Mouse (Mus musculus) frontal cortex, postnatal 14 days (tissue): ENCODE data around the gene Rragc.
A peak's percentile ranks its signal among the peaks of the same experiment; 100 is the strongest.

Experiments used
- DNase-seq, 2 experiments: peaks; one replicate each; pipeline ENCODE4 v3.0.0; 2022; ENCODE audit warnings: low spot score in 2 of 2

Gene Rragc

DNA sequence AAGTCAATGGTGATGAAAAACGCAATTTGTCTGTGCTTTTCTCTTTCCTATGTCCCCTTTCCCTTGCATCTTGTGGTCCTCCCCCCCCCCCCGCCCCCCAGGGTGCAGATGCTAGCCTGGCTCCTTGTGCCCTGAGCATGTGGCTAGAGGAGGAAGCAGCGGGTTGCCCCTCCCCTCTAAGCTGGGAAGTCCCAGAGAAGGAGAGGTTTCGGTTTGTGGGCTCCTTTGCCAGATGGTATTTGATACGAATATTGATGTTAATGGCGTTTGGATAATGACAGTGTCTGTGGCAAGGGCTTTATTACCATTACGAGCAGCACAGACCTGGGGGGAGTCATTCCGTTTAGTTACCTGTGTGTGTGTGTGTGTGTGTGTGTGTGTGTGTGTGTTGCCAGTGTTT lies 34.8 kb downstream of the Rragc start:
- DNase-seq: no peak

DNA sequence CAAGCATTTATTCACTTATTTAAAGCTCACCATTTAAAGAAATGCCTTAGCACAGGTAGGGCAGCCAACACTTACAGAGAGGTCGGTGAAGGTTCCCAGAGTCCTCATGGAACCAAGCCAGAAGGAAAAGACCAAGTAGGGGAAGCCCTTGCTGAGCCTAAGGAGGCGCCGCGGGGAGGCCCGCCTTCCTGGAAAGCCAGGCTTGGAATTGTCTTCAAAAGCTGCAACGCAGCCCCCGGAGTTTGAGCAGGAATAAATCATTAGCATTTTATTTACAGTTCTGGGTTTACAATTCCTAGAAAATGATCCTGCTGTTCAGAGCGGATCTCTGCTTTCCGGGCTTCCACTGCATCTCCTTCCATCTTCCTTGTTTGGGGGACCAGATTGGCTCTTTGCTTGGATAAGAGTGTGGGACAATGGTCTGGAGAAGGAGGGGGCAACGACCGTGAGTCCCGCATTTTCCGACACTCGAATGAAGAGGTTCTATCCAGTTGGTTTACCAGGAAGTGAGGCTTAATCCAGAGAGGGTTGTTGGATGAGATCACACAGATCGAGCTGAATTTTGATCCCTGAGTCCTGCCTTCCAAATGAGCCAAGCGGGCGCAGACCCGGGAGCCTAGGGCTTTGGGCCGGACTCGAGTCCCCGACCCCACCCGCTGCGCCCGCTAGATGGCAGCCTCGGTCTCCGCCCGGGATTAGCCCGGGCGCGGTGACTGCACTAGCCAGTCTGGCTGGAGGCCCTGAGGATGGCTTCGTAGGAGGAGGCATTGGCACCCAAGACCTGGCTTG lies 39.7 kb downstream of the Rragc start:
- peak; percentile 42 to 72 for DNase-seq

DNA sequence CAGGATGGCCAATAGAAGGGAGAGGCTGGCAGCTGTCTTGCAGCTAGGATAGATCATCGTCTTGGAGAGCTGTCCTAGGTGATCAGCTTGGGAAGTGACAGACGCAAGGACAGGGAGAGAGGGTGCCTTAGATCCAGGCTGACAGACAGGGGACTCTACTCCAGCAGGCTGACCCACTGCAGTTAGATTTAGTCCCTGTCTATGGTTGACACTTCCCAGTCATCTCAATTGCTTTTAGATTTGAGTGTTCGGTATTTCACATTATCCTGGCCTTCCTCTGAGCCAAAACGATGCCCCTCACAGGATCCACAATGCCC lies 40.2 kb downstream of the Rragc start:
- DNase-seq: no peak

DNA sequence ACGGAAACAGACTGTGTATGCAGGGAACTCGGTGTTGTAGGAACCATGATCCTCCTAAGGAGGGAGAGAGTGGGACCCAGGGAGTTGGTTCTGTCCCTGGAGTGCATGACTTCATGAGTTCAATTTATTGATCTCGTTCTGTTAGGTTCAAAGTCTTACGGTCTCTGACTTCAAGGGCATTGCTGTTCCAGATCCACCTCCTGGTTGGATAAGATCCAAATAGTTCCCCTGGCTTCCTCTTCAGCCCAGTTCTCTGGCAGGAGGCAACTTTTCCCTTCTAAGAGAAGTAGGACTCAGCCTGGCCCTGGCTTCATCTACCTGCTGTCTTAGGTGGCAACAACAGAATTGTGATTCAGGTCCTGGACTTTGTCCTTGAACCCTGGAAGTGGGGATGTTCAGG lies 40.6 kb downstream of the Rragc start:
- DNase-seq: no peak

DNA sequence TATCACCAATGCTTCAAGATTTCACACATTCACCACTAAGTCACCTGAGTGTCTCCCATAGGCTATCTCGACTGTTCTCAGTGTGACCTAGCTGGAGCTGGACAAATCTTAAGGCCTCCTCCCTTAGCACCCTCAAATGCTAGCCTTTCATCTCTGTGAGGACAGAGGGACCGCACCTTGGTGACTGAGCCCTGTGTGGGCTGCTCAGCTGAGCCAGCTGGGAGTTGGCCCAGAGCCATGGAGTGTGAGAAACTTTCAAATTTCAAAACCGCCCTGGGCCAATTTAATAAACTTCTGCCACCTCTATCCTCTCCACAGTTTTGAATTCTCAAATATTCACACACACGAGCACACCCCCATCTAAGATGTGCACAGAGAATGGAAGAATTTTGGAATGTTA lies 43.7 kb downstream of the Rragc start:
- DNase-seq: no peak

DNA sequence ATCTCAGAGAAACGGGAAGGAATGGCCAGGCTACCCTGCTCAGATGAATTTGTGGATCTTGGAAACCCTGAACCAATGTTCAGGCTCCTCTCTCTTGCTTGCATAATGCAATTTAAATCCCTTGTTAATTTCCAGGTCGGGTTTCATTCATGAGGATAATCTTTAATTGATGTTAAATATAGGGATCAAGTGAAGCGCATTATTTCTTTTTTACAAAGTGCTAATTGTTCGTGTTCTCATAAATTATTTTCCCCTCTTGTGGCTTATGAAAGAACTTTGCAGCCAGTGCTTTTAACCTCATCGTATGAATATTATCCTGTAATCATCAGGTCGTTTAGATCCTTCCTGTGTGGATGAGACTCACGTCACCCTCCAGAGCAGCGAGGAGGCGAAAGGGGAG lies 45.5 kb downstream of the Rragc start:
- DNase-seq: no peak

DNA sequence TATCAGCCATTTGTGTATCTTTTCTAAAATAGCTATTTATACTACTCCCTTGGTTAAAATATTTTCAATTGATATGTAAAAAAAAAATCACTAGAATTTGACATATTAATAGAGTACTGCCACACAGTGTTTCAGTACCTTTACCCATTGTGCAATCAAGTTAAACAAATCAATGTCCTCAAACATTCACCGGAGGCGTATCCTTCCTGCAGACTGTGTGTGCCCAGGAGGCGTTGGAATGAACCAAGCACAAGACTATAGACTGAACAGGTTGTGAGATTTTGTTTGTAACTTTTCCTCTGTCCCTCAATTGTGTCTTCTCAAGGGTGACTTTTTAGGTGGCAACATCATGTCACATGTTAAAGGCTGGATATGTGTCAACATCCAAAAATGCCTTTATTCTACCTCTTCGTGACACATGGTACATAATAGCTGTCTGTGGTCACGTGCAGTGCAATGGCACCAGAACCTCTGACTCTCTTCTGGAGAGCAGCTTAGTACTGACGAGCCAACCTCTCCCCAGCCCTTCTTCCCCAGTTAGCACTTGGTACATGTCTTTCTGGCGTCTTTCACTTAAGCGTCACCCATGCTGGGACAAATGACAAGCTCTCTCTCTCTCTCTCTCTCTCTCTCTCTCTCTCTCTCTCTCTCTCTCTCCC lies 51.5 kb downstream of the Rragc start:
- DNase-seq: no peak

DNA sequence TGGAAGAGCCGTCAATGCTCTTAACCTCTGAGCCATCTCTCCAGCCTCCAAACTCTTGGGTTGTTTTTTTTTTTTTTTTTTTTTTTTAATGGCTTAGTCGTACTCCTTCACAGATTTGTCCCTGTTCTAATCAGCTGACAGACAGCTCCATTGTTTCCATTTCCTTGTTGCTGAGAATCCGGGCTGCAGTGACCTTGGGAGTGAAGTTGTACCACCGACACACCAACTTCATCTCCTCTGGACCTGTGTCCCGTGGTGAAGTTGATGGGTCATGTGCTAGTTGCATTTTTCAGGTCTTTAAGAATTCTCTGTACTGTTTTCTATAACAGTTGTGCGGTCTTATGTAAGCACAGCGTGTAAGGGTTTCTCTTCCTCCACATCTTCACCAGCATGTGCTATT lies 52.2 kb downstream of the Rragc start:
- no peak for DNase-seq

DNA sequence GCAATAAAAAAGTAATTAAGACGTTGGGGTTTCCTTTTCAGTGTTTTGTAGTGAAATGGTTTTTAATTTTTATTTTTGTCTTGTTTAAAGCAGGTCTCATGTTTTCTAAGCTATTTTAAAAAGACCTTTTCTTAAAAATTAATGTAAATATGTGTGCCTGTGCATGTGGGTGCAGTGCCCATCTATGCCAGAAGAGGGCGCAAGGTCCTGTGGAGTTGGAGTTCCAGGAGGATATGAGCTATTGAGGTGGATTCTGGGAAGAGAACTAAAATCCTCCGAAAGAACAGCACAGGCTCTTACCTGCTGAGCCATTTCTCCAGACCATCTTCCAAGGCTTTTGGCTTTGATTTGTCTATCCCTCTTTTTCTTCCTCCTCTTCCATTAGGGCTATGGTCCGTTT lies 53.8 kb downstream of the Rragc start:
- DNase-seq: no peak

DNA sequence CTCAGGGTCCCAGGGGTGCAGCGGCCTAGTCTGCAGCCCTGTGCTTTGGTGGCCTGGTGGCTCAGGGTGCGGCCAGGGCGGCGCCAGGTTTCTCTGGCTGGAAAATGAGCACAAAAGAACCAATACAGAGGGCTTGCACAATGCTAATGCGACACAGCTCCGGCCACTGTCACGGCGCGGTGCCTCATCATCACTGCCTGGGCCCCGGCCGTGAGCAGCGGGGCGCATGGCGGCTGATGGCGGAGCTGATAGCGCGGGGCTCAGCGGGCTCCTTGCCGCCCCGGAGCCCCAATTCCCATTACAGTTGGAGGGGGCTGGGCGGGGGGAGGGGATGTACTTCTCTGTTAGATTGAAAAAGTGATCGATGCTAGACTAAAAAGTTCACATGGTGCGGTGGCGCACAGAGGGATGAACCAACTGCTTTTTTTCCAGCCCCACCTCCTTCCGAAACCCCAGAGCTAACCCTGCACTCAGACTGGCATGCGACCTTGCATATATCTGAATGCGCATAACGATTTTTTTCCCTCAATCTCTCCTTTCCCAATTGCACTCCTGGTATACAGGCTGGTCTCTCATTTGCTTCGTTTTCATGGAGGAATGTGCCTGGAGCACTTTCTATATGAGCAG lies 55.3 kb downstream of the Rragc start:
- DNase-seq: no peak

DNA sequence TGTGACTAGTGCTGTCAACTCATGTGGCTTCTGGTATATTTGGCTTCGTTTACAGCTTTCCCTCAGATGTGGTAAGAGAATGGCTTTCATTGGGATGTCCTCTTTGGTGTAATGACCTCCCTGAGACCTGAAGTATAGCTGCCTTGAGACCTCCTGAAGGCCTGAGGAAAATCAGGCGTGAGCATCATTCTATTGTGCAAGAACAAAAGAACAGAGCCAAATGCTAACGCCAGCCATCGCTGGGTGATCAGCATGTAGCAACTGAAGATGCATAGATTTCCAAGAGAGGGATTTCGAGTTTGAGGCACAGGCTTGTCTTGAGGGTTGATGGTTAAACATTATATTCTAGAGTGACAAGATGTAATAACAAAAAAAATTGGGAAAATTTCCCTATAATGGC lies 64.9 kb downstream of the Rragc start:
- no peak for DNase-seq
